Mouse (Mus musculus) megakaryocyte, embryonic 14.5 days (primary cell): ENCODE results near the gene B3gnt4.

ENCODE experiments used
- FLI1 ChIP-seq: IDR thresholded peaks from 2 replicates; pipeline ENCODE4 v1.6.1; 2012; ENCODE audit warnings: low read length, inconsistent platforms, mixed read lengths
- GATA1 ChIP-seq: IDR thresholded peaks from 3 replicates; pipeline ENCODE4 v1.6.1; 2012; ENCODE audit warnings: mixed read lengths, low read length, inconsistent platforms, borderline replicate concordance

DNA sequence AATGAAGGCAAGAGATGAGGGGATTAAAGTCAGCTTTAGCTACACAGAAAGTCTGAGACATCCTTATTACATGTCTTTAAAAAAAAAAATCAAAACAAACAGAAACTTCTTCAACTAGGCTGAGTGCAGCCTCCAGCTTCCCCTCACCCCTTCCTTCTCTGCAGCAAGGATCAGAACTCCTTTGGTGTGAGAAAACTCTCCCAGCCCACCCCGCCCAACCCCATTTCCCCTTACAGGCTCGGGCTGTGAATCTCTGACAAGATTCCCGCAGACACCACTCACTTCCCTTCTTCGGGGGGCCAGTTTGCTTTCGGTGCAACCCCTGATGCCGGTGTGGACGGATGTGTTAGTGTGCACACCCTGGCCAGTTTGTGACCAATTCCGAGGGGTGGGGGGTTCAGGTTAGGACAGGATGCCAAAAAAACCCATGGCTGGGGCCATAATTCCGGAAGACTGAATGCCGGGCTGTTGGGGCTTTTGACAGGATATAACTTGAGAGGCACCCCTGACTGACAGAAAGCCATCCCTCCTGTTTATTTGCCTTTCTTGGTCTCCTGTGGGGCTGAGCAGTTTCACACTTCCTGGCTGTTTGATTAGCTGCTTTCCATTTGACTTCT, 39.4 kb upstream of the B3gnt4 start:
- TF ChIP-seq FLI1 = no peak
- TF ChIP-seq GATA1 = no peak
